Mouse (Mus musculus) MEL (cell line): ENCODE measurements around the gene Cdkn3.

Experiments used
- ELF1 ChIP-seq: IDR thresholded peaks from 2 replicates; pipeline ENCODE4 v1.6.1; 2014; ENCODE audit warnings: low read depth, mild to moderate bottlenecking, inconsistent platforms, low read length, improper control_type of control experiment, moderate library complexity
- EP300 ChIP-seq, 2 experiments: IDR thresholded peaks; 2 replicates each; pipeline ENCODE4 v1.6.1; 2011; ENCODE audit warnings: improper control_type of control experiment in 2 of 2, low read length in 2 of 2, low read depth in 1 of 2, mild to moderate bottlenecking in 1 of 2
- ETS1 ChIP-seq: IDR thresholded peaks from 2 replicates; pipeline ENCODE4 v1.6.1; 2012; ENCODE audit warnings: low read depth, mild to moderate bottlenecking, inconsistent platforms, low read length, improper control_type of control experiment, moderate library complexity
- KAT2A ChIP-seq: conservative IDR thresholded peaks from 2 replicates; pipeline ENCODE4 v1.6.1; 2012; ENCODE audit warnings: low read depth, low read length, improper control_type of control experiment, inconsistent platforms
- POLR2A ChIP-seq, 2 experiments: IDR thresholded peaks; 2 replicates each; pipeline ENCODE4 v1.6.1; 2011 to 2012; ENCODE audit warnings: low read length in 2 of 2, mild to moderate bottlenecking in 2 of 2, control low read depth in 1 of 2, improper control_type of control experiment in 1 of 2, low read depth in 1 of 2, moderate library complexity in 1 of 2; ENCODE audit not compliant: control insufficient read depth in 1 of 2, insufficient read depth in 1 of 2, poor library complexity in 1 of 2
- SIN3A ChIP-seq: IDR thresholded peaks from 2 replicates; pipeline ENCODE4 v1.6.1; 2012; ENCODE audit warnings: low read length, improper control_type of control experiment, inconsistent platforms
- TAL1 ChIP-seq: IDR thresholded peaks from 2 replicates; pipeline ENCODE4 v1.6.1; 2012; ENCODE audit warnings: mild to moderate bottlenecking, inconsistent platforms, low read length, moderate library complexity, mixed read lengths
- ZC3H11A ChIP-seq: IDR thresholded peaks from 2 replicates; pipeline ENCODE4 v1.6.1; 2012; ENCODE audit warnings: low read depth, mild to moderate bottlenecking, inconsistent platforms, low read length, improper control_type of control experiment
- ZMIZ1 ChIP-seq: IDR thresholded peaks from 2 replicates; pipeline ENCODE4 v1.6.1; 2012; ENCODE audit warnings: low read depth, mild to moderate bottlenecking, inconsistent platforms, low read length, improper control_type of control experiment, moderate library complexity

DNA sequence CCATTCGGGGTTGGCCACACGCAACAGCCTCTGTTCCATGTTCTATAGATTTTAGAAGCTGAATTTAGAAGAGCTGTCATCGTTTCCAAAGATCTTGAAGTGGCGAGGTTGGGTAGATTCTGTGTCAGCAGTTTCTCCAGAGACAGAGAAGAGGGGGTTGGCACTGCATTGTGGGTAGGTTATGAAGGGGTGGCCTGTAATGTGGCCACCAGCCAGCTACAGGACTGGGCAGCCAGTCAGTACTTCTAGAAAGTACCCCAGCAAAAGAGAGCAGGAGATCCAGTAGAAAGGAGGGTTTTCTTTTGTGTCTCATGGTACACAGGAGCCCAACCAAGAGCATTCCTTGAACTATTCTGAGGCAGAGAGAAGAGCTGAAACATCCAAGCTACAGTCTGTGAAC, 24.0 kb upstream of the Cdkn3 start:
- TF ChIP-seq EP300 (IDR thresholded peaks at IDR 0.05; ENCODE audit: low read depth in 1 of 2, low read length in 2 of 2) = no peak
- no peak for TF ChIP-seq KAT2A
- TF ChIP-seq ZC3H11A = no peak
- TF ChIP-seq TAL1 = no peak
- no peak for TF ChIP-seq ELF1
- no peak for TF ChIP-seq POLR2A (IDR thresholded peaks at IDR 0.05; ENCODE audit: control insufficient read depth in 1 of 2, insufficient read depth in 1 of 2, low read depth in 1 of 2, low read length in 2 of 2, poor library complexity in 1 of 2)
- no peak for TF ChIP-seq ETS1
- TF ChIP-seq ZMIZ1 = no peak
- no peak for TF ChIP-seq SIN3A
